Mouse (Mus musculus) fat pad, adult 2 months (tissue): ENCODE results near the gene Prlh.
A peak's percentile ranks its signal among the peaks of the same experiment; 100 is the strongest.

Experiments used
- DNase-seq: peaks from one replicate; pipeline ENCODE4 v3.0.0-alpha.2; 2011; ENCODE audit warnings: low read depth, low spot score; ENCODE audit errors: extremely low read depth

Prlh gene

GRCm38 (mm10) chr1:90952808-90953207 lies at the start of gene Prlh:
Gene Prlh (plus strand): TSS chr1:90953108.
- DNase-seq = no peak

DNA sequence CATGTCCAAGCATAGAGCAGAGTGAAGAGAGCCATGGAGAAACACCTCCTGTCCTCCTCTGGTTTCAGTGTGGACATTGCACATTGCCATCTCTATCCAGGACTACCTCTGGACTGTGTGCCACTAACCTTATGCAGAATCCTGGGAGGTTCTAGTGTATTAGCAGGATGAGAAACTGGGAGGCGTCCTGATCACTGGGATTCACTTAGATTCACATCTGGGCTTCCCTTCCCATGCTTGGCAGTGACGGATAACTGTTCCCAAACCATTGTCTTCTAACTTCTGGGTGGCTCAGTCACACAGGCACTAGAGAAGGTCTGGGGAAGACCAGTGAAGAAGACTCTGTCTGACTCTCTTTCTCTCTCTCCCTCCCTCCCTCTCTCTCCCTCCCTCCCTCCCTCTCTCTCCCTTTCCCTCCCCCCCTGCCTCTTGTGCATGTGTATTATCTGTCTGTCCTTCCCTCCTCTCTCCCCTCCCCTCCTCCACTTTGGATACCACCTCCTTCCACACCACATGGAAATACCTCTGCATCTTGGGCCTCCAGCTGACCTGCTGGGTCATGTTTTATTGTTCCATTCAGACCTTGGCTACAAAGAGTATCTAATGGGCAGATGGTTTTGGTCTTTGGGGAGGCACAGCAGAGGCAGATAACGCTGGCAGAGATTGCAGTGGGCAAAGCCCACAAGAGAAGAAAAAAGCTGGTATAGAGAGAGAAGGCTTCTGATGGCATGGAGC lies 49.5 kb upstream of the Prlh start:
- DNase-seq = no peak

DNA sequence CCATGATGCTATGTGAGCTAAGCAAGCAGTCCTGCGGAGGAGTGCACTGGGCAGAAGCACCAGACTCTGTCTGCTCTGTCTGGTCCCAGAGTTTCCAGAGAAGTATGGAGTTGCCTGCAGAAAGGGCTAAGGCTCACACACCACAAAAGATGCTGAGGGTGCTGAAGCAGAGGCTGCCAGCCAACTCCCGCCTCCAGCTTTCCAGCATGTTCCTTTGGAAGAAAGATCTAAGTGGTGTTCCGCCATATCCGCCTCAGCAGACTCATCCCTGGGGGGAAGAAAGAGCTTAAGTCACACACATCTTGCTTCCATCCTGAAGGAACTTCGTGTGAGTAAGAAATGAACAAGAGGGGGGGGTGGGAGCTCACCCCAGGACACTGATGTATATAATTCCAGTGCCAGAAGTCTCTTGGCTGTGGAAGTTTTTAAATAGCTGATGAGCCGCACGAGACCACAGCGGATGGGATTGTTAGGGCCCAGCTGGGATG lies 48.9 kb upstream of the Prlh start:
- no peak for DNase-seq

DNA sequence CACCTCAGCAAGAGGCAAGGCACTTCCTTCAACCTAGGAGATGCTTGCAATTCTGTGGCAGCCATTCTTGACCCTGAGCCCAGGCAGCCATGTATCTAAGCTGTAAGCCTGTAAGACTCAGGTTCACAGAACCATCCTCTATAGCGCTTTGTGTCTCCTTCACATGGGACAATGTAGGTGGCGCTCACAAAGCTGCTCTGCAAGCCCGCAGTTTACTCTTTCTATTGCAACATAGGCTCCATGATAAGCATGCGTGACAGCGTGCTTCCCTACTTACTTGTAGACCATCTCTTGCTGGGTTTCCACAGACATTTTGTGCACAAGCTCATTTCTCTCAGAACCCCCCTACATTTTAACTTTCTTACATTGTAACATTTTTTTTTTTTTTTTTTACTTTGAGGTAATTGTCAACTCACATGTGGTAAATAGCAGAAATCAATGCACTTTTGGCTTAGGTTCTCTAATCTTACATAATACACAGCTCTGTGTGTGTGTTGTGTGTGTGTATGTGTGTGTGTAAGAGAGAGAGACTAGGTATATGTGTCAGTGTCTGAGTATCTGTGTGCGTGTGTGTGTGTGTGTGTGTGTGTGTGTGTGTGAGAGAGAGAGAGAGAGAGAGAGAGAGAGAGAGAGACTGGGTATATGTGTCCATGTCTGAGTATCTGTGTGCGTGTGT lies 48.0 kb upstream of the Prlh start:
- DNase-seq = no peak

GRCm38 (mm10) chr1:90906357-90906756 lies 46.6 kb upstream of the Prlh start:
- no peak for DNase-seq

- DNase-seq = no peak
Observed at GRCm38 (mm10) chr1:90909161-90909560, 43.7 kb upstream of the Prlh start.

- no peak for DNase-seq
Observed at GRCm38 (mm10) chr1:90909631-90910152, 43.2 kb upstream of the Prlh start.

DNA sequence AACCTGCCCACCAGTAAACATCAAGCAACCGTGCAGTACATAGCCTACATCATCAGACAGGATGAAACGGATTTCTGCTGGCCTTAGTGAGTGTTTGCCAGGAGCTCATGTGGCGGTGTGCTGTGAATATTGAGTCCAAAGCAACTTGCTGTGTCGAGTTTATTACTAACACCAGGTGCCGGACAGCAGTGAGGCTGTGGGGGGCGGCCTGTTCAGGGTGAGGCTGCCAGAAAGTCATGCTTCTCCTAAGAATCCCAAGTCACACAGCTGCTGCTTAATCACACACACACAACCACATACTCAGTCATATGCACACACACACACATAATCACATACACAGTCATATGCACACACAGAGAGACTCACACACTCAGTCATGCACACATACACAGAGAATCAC lies 39.7 kb upstream of the Prlh start:
- DNase-seq = no peak

DNA sequence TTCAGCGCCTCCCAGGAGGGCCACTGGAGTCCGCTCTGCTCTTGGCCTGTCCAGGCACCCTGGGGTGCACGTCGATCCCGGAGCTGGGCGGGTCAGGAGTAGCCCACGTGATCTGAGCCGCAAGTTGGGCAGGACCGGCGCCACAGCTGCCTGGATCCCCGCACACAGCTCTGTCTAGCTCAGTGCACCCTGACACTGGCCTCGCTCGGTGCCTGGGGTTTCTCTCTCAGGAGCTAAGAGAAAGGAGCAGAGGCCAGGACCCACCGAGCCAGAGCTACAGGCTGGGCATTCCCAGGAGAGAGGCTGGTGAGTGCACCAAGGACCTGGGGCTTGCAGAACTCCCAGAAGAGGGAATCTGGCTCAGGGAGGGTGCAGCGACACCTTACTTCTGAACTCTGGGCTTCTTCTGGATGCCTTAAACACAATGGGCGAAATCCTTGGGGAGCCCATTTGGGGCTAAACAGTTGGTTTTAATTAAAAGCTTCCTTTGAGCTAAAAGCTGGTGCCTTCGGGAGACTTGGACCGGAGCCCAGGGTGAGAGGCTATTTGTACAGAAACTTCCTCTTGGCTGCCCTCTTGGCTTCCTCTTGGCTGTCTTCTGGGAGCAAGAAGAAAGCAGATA lies 37.8 kb upstream of the Prlh start, which contains the start of gene Mlph:
Mlph (plus strand) TSS at position 138 of the 622 bp plus-strand sequence.
- no peak for DNase-seq

DNA sequence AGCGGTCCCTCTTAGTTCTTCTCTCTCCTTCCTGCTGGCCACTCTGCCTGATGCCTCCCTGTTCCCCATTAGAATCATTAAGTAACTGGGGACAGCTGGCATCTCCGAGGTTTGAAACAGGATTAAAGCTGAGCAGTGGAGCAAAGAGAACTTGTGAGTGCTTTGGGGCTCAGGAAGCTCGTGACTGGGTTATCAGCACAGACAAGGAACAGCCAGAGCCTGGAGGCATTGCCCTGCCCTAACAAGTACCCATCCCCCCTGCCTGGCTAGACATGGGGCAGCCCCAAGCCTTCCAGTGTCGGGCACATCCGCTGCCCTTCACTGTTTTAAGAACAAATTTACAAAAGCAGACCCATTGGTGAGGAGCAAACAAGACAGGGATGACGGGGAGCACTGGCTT lies 35.4 kb upstream of the Prlh start:
- DNase-seq = no peak

DNA sequence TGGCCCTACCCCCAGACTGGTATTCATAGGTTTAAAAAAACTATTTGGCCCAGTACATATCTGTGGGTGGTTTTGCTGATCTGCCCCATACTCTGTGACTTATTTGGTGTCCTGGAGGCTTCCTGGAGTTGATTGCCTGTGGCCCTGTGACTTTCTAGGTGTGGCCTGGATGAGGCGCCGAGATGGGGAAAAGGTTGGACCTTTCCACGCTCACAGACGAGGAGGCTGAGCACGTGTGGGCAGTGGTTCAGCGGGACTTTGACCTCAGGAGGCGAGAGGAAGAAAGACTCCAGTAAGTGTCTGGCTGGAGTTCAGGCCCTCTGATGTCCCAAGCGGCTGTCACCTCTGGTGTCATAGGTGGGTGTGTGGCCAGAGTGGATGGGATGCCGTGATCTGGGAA lies 31.2 kb upstream of the Prlh start:
- no peak for DNase-seq

GRCm38 (mm10) chr1:90926030-90926429 lies 26.9 kb upstream of the Prlh start:
- no peak for DNase-seq

GRCm38 (mm10) chr1:90927308-90927707 lies 25.6 kb upstream of the Prlh start:
- peak; percentile 45 for DNase-seq

DNA sequence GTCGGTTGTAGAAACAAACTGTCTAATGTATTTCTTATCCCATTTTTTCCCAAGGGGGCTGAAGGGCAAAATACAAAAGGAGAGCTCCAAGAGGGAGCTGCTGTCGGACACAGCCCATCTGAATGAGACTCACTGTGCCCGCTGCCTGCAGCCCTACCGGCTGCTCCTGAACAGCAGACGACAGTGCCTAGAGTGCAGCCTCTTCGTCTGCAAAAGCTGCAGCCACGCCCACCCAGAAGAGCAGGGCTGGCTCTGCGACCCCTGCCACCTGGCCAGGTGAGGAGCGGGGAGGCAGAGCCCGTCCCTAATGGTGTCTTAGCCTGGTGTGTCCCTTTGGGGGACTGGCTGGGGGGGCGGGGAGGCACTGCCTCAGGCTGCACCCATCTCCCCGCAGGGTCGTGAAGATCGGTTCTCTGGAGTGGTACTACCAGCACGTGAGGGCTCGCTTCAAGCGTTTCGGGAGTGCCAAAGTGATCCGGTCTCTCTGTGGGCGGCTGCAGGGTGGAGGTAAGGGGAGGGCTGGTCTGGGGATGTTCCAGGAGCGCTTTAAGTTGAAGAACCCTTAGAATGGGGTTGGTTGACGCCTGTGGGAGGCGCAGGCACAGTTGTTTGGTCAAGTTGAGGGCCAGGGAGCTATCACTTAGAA lies 24.9 kb upstream of the Prlh start:
- no peak for DNase-seq

GRCm38 (mm10) chr1:90928575-90928934 lies 24.4 kb upstream of the Prlh start:
- no peak for DNase-seq

GRCm38 (mm10) chr1:90933001-90933400 lies 19.9 kb upstream of the Prlh start:
- DNase-seq = no peak

- no peak for DNase-seq
Observed at GRCm38 (mm10) chr1:90936990-90937389, 15.9 kb upstream of the Prlh start.

- DNase-seq = no peak
Observed at GRCm38 (mm10) chr1:90939980-90940379, 12.9 kb upstream of the Prlh start.

DNA sequence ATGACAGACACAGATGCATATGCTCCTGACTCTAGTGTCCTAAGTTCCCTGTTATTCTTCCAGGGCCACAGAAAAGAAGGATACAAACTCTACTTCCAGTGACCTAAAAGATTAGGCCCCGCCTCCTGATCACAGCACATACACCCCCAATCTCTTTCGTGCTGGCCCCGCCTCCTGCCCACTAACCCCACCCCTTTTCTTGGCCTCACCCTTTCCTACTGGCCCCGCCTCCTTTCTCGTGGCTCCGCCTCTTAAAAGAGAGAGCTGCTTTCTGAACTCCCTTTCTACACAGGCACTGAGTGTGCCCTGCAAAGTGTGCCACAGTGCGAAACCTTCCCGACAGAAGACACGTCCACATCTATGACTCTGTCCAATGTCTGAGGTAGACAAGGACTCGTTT lies 7.7 kb upstream of the Prlh start:
- no peak for DNase-seq

- DNase-seq = no peak
Observed at GRCm38 (mm10) chr1:90947252-90947651, 5.7 kb upstream of the Prlh start.

DNA sequence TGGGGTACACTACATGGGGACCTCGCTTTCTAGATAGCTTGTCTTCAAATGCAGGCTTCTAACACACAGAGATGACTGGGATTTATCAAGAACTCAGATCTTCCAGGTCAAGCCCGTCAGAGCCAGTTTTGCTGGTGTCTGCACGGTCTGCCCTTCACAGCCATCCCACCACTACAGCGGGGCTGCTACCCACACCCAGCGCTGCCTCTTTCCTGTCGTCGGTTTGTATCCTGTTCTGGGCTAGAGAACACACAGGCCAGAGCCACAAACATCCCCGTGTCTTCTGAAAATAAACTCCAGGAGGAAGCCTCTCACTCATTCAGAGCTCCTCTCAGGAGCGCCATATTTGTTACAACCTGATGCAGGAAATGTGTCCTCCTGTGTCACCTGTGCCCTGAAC lies 3.6 kb upstream of the Prlh start:
- no peak for DNase-seq
